Mouse (Mus musculus) liver, embryonic 16.5 days (tissue): ENCODE data around the gene Zcchc10. TPM values are rescaled to one million over a fixed set of nuclear protein-coding genes. Genes with fewer than 3 reads are reported as not detected.
A peak's percentile ranks its signal among the peaks of the same experiment; 100 is the strongest.

Source experiments
- ATAC-seq: fragments of 200-750 bp; cut with Nextera tagmentation; 2 replicates; pipeline ENCODE4 v1.8.0; 2017; ENCODE audit warnings: low read depth, mild to moderate bottlenecking, moderate number of reproducible peaks, moderate library complexity
- H3K27ac ChIP-seq: fragments of 300-500 bp; sonication (generic); 2 replicates; pipeline ENCODE4 v1.5.1; 2014; ENCODE audit warnings: mild to moderate bottlenecking, low read length
- H3K27me3 ChIP-seq: fragments of 300-500 bp; sonication (generic); 2 replicates; pipeline ENCODE4 v1.6.1; 2014; ENCODE audit warnings: low read depth, low read length, mixed read lengths; ENCODE audit not compliant: control insufficient read depth, insufficient read depth
- H3K36me3 ChIP-seq: fragments of 300-500 bp; sonication (generic); 2 replicates; pipeline ENCODE4 v1.6.1; 2014; ENCODE audit warnings: mild to moderate bottlenecking; ENCODE audit not compliant: control insufficient read depth, insufficient read depth
- H3K4me1 ChIP-seq: fragments of 300-500 bp; sonication (generic); 2 replicates; pipeline ENCODE4 v1.6.1; 2014; ENCODE audit warnings: low read depth, low read length, mixed read lengths; ENCODE audit not compliant: control insufficient read depth
- H3K4me2 ChIP-seq: fragments of 300-500 bp; sonication (generic); 2 replicates; pipeline ENCODE4 v1.6.1; 2014; ENCODE audit warnings: low read depth, low read length, mixed read lengths
- H3K4me3 ChIP-seq: fragments of 300-500 bp; sonication (generic); 2 replicates; pipeline ENCODE4 v1.5.1; 2014; ENCODE audit warnings: low read depth, mild to moderate bottlenecking, low read length
- H3K9ac ChIP-seq: fragments of 300-500 bp; sonication (generic); 2 replicates; pipeline ENCODE4 v1.6.1; 2014; ENCODE audit warnings: low read depth, low read length
- H3K9me3 ChIP-seq: fragments of 300-500 bp; sonication (generic); replicated peaks from 2 replicates; pipeline ENCODE4 v1.6.1; 2016; ENCODE audit warnings: low read length; ENCODE audit not compliant: control insufficient read depth
- WGBS: fragments of 180-500 bp; shearing (Covaris S2); extraction: QIAGEN DNeasy Blood & Tissue Kit; methylation state at CpG from one replicate; pipeline ENCODE4 v1.1.7; 2014; ENCODE audit not compliant: insufficient replicate concordance; 5-methylcytosine and 5-hydroxymethylcytosine counted together
- polyA plus RNA-seq: library from polyadenylated mRNA; unstranded; fragments of >200 nt; fragmentation: Nextera tagmentation; extraction: Ambion mirVana; gene quantifications from 2 replicates; pipeline ENCODE4 v1.2.1, GENCODE M21; 2015

The Zcchc10 gene
- polyA plus RNA-seq, 1 experiment from 2014 or later = 6.0 TPM

DNA sequence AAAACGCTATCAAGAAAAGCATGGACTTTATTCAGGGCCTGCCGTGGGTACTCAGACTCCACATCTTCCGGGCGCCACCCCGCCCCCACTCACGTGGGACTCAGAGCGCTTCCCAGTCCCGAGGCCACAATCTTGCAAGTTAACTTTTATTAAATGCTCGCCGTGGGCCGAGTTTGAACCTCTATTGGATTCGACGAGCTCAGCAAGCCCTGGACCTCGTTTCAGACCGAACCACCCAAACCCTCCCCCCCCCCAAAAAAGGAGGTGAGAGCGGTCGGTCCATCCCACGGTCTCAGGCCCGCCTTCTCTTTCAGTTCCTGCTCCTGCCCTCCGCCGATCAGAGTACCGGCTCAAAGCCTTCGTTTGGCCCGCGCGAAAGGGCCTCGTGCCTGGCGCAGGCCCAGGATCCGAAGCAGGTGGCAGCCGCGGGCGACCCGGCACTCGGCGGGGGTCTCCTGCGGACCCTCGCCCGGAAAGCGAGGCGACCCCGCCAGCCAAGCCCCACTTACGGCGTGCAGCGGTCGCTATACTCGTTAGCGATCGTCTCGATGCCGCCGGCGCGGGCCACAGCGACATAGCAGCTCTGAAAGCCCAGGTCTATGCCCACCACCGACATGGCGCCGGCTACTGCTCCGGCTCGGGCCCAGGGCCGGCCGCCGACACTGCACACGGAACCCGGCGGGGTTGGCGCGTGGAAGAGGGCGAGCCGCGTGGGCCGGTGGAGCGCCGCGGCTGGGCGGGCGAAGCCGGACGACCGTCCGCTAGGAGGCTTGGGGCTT is 24.7 kb upstream of the Zcchc10 start:
- WGBS = under 1% methylated on average over 80 of the region's 80 CpGs
- Histone ChIP-seq H3K4me1 (peaks cover 37% of the 10 kb centered on the region), H3K27me3 (no peaks in the 10 kb centered on the region), H3K27ac (peak overlapping the region; percentile 100), H3K4me3 (peak overlapping the region; percentile 100), H3K36me3 (peaks cover 4% of the 10 kb centered on the region), H3K9me3 (no peaks in the 10 kb centered on the region), H3K9ac (peak overlapping the region; percentile 99), H3K4me2 (peak overlapping the region; percentile 93)
- ATAC-seq = peak; percentile 53

DNA sequence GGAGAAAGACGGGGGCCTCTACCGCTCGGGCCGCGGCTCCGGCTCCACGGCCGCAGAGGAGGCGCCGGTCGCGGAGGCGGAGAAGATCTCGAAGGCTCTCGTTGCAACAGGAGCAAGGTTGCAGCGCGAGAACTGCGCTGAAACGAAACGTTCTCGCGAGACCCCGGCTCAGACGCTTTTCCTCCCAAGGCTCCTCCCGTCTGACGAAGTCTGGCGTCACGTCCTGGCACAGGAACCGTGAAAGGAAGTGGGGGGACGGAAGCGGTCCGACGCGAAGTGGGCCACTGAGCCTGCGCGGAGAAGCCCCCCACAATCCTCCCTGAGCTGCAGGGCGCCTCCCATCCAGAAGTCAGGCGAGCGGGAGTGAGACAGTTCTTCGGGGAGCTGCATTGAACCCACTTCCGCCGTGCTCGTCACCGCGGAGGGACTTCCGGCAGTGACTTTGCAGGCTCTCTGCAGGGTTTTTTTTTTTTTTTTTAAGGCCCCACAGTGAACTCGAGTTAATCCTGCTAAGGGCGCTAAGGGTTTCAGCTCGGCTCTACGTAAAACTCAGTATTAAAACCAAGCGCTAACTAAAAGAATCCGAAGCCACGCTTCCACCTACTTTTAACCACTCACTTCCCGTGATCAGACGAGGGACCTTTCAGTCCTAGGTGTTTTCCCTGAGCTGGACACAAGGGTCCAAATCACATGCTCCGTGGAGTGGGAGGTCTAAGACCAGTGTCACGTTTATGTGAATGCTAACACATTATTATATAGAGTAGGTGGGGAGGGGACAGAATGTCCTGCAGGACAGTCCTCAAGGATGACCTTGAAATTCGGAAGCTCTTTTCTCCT is 23.9 kb upstream of the Zcchc10 start, which contains the start of gene Hspa4:
Gene Hspa4, minus strand, starts transcription at position 128 of the 837 bp plus-strand sequence.
- Histone ChIP-seq H3K27me3 (no peaks in the 10 kb centered on the region), H3K36me3 (peaks cover 4% of the 10 kb centered on the region), H3K9me3 (no peaks in the 10 kb centered on the region), H3K4me2 (peak within 1 kb of the TSS; percentile 93), H3K4me1 (peaks cover 35% of the 10 kb centered on the region), H3K4me3 (peak within 1 kb of the TSS; percentile 100), H3K9ac (peak within 1 kb of the TSS; percentile 99), H3K27ac (peak within 1 kb of the TSS; percentile 100)
- peak; percentile 93 for ATAC-seq
- WGBS = under 1% methylated on average over 58 of the region's 58 CpGs

DNA sequence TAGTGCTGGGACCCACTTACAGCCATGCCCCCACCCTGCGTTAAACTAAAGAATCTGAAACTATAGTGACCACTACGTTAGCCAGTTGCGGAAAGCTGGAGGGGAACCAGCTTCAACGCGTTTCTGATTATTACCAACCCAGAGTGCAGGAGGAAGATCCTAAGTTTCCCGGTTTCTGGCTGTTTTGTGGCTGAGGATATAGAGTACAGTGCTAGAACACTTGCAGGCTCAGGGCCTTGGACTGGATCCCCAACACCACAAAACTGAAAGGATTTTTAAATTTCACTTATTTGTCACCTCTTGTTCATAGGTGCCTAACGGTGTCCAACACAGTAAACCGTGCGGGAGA is 23.3 kb upstream of the Zcchc10 start:
- Histone ChIP-seq H3K36me3 (peaks cover 4% of the 10 kb centered on the region), H3K4me3 (peak overlapping the region; percentile 100), H3K4me2 (peak overlapping the region; percentile 93), H3K27ac (peak overlapping the region; percentile 100), H3K4me1 (peaks cover 34% of the 10 kb centered on the region), H3K9ac (peak overlapping the region; percentile 99), H3K27me3 (no peaks in the 10 kb centered on the region), H3K9me3 (no peaks in the 10 kb centered on the region)
- ATAC-seq = no peak
- WGBS = 41% methylated on average over 9 of the region's 9 CpGs

DNA sequence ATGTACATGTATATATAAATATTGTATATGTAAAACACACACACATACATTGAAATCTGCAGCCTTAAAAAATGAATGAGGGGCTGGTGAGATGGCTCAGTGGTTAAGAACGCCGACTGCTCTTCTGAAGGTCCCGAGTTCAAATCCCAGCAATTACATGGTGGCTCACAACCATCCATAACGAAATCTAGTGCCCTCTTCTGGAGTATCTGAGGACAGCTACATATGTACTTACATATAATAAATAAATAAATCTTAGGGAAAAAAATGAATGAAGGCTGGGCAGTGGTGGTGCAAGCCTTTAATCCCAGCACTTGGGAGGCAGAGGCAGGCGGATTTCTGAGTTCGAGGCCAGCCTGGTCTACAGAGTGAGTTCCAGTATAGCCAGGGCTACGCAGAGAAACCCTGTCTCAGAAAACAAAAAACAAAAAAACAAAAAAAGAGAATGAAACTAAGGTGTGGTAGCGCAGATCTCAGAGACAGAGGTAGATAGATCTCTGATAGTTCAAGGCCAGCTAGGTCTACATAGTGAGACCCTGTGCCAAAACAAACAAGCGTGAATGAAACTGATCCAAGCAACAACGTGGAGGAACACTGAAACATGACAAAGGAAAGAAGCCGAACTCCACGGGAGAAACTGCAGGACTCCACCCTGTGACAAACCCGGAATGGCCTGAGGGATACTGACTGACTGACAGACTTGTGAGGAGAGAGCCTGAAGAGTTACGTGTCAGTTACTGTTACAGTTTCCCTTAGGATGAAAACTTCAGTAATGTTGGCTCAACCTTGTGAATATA is 20.2 kb upstream of the Zcchc10 start:
- Histone ChIP-seq H3K27me3 (no peaks in the 10 kb centered on the region), H3K9ac (no peak overlapping the region), H3K4me1 (peaks cover 23% of the 10 kb centered on the region), H3K36me3 (no peaks in the 10 kb centered on the region), H3K4me2 (no peak overlapping the region), H3K4me3 (no peak overlapping the region), H3K27ac (no peak overlapping the region), H3K9me3 (no peaks in the 10 kb centered on the region)
- WGBS = 70% methylated on average over 14 of the region's 14 CpGs
- no peak for ATAC-seq

DNA sequence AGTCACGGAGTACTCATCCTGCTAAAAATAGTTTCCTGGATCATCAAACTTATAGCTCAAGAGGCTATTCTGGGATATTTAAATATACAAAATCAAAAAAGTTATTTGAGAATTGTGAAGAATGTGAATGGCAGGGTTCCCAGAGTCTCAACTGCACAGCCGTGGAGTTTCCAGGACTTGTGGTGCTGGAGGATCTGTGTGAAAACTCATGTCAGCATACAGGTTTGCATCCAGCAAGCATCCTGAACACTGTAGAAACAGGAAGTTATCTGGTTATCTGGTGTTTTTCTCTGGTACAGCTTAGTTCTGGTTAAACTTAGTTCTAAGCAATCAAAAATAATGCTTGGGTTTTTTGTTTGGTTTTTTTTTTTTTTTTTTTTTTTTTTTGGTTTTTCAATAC is 17.5 kb upstream of the Zcchc10 start:
- Histone ChIP-seq H3K4me2 (no peak overlapping the region), H3K27ac (no peak overlapping the region), H3K27me3 (no peaks in the 10 kb centered on the region), H3K4me3 (no peak overlapping the region), H3K9ac (no peak overlapping the region), H3K9me3 (no peaks in the 10 kb centered on the region), H3K4me1 (peaks cover 14% of the 10 kb centered on the region), H3K36me3 (no peaks in the 10 kb centered on the region)
- WGBS = 43% methylated on average over 2 of the region's 2 CpGs
- ATAC-seq = no peak

DNA sequence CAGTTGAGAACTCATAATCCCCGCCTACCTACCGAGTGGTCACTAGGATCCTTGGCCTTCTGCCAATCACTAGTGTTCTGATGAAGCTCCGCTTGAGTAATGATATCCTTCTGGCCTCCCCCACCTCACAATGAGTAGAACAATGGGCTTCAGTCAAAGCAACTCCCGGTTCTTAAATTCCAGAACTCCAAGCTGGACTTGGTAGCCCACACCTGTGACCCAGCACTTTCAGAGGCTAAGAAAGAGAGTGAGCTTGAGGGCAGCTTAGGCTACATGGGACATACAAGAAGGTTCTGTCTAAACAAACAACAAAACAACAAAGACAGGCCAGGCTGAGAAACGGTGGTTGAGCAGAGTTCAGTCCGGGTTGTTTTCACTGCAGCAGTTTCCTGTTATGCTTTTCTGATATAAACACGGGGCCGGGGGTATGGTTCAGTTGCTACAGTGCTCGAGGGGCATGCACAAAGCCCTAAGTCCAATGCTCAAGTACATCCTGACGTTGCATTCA is 16.9 kb upstream of the Zcchc10 start:
- no peaks in the 10 kb centered on the region for H3K27me3 ChIP-seq
- no peak overlapping the region for H3K9ac ChIP-seq
- no peak for ATAC-seq
- H3K9me3 ChIP-seq = no peaks in the 10 kb centered on the region
- H3K4me1 ChIP-seq = peaks cover 14% of the 10 kb centered on the region
- 33% methylated on average over 10 of the region's 10 CpGs for WGBS
- no peak overlapping the region for H3K4me2 ChIP-seq
- H3K27ac ChIP-seq = peak overlapping the region; percentile 12; the same call in 1 of the 2 replicates
- no peak overlapping the region for H3K4me3 ChIP-seq
- no peaks in the 10 kb centered on the region for H3K36me3 ChIP-seq

DNA sequence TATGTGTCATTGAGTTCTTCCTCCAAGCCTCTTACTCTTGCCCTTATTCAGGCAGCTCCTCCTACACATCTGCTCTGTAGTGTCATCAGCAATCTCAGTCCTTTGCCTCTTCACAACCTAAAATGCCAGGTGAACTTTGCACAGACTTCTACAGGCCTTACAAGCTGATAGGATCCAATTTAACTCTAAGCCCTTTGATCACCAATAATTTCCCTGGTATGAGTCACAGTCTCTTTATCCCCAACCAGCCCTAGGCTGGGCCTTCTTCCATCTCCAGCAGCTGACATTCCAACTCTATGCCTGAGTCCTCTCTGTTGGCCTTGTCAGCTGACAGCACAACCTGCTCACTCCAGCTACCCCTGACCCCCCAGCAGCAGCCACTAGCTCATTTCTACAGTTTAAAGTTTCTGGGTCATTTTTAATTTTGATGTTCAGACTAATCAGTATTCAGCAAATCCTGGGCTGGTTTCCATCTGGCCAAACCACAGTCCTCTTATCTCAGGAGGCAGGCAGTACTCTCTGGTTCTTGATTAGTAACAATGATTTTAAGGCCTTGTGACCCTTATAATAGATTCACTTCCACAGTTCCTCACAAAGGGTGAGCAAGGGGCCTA is 16.1 kb upstream of the Zcchc10 start:
- H3K9ac ChIP-seq = no peak overlapping the region
- H3K27me3 ChIP-seq = no peaks in the 10 kb centered on the region
- H3K27ac ChIP-seq = peak overlapping the region; percentile 65
- H3K36me3 ChIP-seq = no peaks in the 10 kb centered on the region
- ATAC-seq = peak; percentile 26; the same call in 1 of the 2 replicates
- H3K9me3 ChIP-seq = no peaks in the 10 kb centered on the region
- no peak overlapping the region for H3K4me3 ChIP-seq
- peaks cover 14% of the 10 kb centered on the region for H3K4me1 ChIP-seq
- no peak overlapping the region for H3K4me2 ChIP-seq

DNA sequence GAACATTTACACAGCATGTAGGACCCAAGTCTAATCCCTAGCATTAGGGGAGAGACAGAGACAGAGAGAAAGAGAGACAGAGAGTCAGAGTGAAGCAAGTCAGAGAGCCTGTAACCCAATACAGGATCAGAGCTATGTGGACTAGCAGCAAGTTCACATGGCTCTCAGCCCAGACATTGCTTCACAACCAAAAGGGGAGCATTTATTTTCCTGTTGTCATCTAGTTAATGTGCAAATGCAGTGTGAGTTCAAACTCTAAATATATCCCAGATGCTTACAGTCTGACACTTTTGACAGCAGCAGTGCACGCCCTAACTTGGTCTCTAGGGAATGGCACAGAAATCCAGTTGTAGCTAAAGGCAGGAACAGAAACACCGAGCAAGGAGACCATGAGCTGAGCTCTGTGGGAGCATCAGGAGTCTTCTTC is 15.6 kb upstream of the Zcchc10 start:
- peak overlapping the region; percentile 65 for H3K27ac ChIP-seq
- no peaks in the 10 kb centered on the region for H3K27me3 ChIP-seq
- no peak overlapping the region for H3K9ac ChIP-seq
- no peaks in the 10 kb centered on the region for H3K9me3 ChIP-seq
- ATAC-seq = peak; percentile 73
- no peaks in the 10 kb centered on the region for H3K36me3 ChIP-seq
- peaks cover 14% of the 10 kb centered on the region for H3K4me1 ChIP-seq
- WGBS = 36% methylated on average over 2 of the region's 2 CpGs
- H3K4me3 ChIP-seq = no peak overlapping the region
- H3K4me2 ChIP-seq = no peak overlapping the region
